Mouse (Mus musculus): Measurements from ENCODE around the gene Ikzf1. TPM values are rescaled to one million over a fixed set of nuclear protein-coding genes. Genes with fewer than 3 reads are reported as not detected.

Gene Ikzf1
- total RNA-seq (2014; rRNA removed) (1.2 and 1.9 TPM in 2 replicates), polyA plus RNA-seq (2012; rRNA removed) (3.3 and 3.5 TPM in 2 replicates)

GRCm38 (mm10) chr11:11684930-11685852 lies at the start of gene Ikzf1:
Ikzf1 (plus strand) TSS chr11:11685003.
- 3% methylated on average over 100 of the region's 100 CpGs for WGBS

GRCm38 (mm10) chr11:11644303-11644702 lies 40.5 kb upstream of the Ikzf1 start:
- H3K27ac ChIP-seq (replicated peaks; ENCODE audit: insufficient read depth, low read depth, low read length): no peak overlapping the region
- H3K9ac ChIP-seq (ENCODE audit: low read depth, low read length): no peak overlapping the region
- DNase-seq (ENCODE audit: extremely low read depth, low read depth, low spot score): no peak
- TF ChIP-seq POLR2A (IDR thresholded peaks at IDR 0.05; ENCODE audit: extremely low read depth, insufficient read depth, low read length) (no peak), CTCF (IDR thresholded peaks at IDR 0.05; ENCODE audit: low read depth, low read length) (no peak)
- H3K27me3 ChIP-seq (ENCODE audit: control insufficient read depth, insufficient read depth, low read length): no peaks in the 10 kb centered on the region
- no peak overlapping the region for H3K4me3 ChIP-seq (ENCODE audit: insufficient read depth, low read depth, low read length)
- H3K79me2 ChIP-seq (ENCODE audit: control insufficient read depth, insufficient read depth, low read length): no peaks in the 10 kb centered on the region
- H3K4me1 ChIP-seq (ENCODE audit: control insufficient read depth, insufficient read depth, low read length): no peaks in the 10 kb centered on the region
- H3K36me3 ChIP-seq (ENCODE audit: control insufficient read depth, insufficient read depth, low read length): no peaks in the 10 kb centered on the region

More at GRCm38 (mm10) chr11:11684930-11685852, at the start of gene Ikzf1:
- no peaks in the 10 kb centered on the region for H3K4me1 ChIP-seq (ENCODE audit: control insufficient read depth, insufficient read depth, low read length)
- no peaks in the 10 kb centered on the region for H3K36me3 ChIP-seq (ENCODE audit: control insufficient read depth, insufficient read depth, low read length)
- H3K27ac ChIP-seq (replicated peaks; ENCODE audit: insufficient read depth, low read depth, low read length): peak within 1 kb of the TSS; percentile 47
- H3K27me3 ChIP-seq (ENCODE audit: control insufficient read depth, insufficient read depth, low read length): peaks cover 14% of the 10 kb centered on the region
- no peak for TF ChIP-seq CTCF (IDR thresholded peaks at IDR 0.05; ENCODE audit: low read depth, low read length)
- no peak for TF ChIP-seq POLR2A (IDR thresholded peaks at IDR 0.05; ENCODE audit: extremely low read depth, insufficient read depth, low read length)
- H3K9ac ChIP-seq (ENCODE audit: low read depth, low read length): peak within 1 kb of the TSS; percentile 69
- H3K4me3 ChIP-seq (ENCODE audit: insufficient read depth, low read depth, low read length): peak within 1 kb of the TSS; percentile 62
- H3K79me2 ChIP-seq (ENCODE audit: control insufficient read depth, insufficient read depth, low read length): no peaks in the 10 kb centered on the region
- DNase-seq (ENCODE audit: extremely low read depth, low read depth, low spot score): no peak

GRCm38 (mm10) chr11:11656388-11656787 lies 28.4 kb upstream of the Ikzf1 start:
- H3K79me2 ChIP-seq (ENCODE audit: control insufficient read depth, insufficient read depth, low read length): no peaks in the 10 kb centered on the region
- no peaks in the 10 kb centered on the region for H3K36me3 ChIP-seq (ENCODE audit: control insufficient read depth, insufficient read depth, low read length)
- WGBS: 79% methylated on average over 3 of the region's 3 CpGs
- H3K4me1 ChIP-seq (ENCODE audit: control insufficient read depth, insufficient read depth, low read length): no peaks in the 10 kb centered on the region
- H3K4me3 ChIP-seq (ENCODE audit: insufficient read depth, low read depth, low read length): no peak overlapping the region
- no peak overlapping the region for H3K27ac ChIP-seq (replicated peaks; ENCODE audit: insufficient read depth, low read depth, low read length)
- TF ChIP-seq CTCF (IDR thresholded peaks at IDR 0.05; ENCODE audit: low read depth, low read length) (no peak), POLR2A (IDR thresholded peaks at IDR 0.05; ENCODE audit: extremely low read depth, insufficient read depth, low read length) (no peak)
- no peak for DNase-seq (ENCODE audit: extremely low read depth, low read depth, low spot score)
- H3K9ac ChIP-seq (ENCODE audit: low read depth, low read length): no peak overlapping the region
- no peaks in the 10 kb centered on the region for H3K27me3 ChIP-seq (ENCODE audit: control insufficient read depth, insufficient read depth, low read length)

DNA sequence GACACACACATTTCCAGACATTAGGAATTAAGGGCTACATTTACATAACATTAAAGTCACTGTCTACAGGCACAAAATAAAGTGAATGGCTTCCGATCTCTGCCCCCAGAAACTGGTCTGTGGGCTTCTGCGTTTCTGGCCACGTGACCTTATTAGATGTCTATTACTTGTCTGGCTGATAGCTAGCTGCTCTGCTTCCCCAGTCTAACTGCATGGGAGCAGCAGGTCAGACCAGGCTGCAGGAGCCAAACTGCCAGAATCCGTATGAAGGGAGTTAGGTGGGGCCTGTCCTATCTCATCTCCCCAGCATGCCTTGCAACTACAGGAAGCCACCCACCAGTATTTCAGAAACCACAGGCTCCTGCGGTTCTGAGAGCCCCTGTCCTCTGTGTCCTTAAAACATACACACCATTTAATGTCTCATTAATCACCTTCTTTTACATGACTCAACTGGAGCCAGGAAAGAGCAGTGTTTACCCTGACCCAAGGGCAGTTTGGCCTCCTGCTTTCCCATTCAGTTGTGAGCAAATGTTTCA lies 27.7 kb upstream of the Ikzf1 start:
- no peak overlapping the region for H3K9ac ChIP-seq (ENCODE audit: low read depth, low read length)
- no peaks in the 10 kb centered on the region for H3K4me1 ChIP-seq (ENCODE audit: control insufficient read depth, insufficient read depth, low read length)
- no peaks in the 10 kb centered on the region for H3K27me3 ChIP-seq (ENCODE audit: control insufficient read depth, insufficient read depth, low read length)
- TF ChIP-seq POLR2A (IDR thresholded peaks at IDR 0.05; ENCODE audit: extremely low read depth, insufficient read depth, low read length): no peak
- TF ChIP-seq CTCF (IDR thresholded peaks at IDR 0.05; ENCODE audit: low read depth, low read length): no peak
- H3K4me3 ChIP-seq (ENCODE audit: insufficient read depth, low read depth, low read length): no peak overlapping the region
- H3K27ac ChIP-seq (replicated peaks; ENCODE audit: insufficient read depth, low read depth, low read length): no peak overlapping the region
- DNase-seq (ENCODE audit: extremely low read depth, low read depth, low spot score): no peak
- 68% methylated on average over 5 of the region's 5 CpGs for WGBS
- no peaks in the 10 kb centered on the region for H3K36me3 ChIP-seq (ENCODE audit: control insufficient read depth, insufficient read depth, low read length)
- H3K79me2 ChIP-seq (ENCODE audit: control insufficient read depth, insufficient read depth, low read length): no peaks in the 10 kb centered on the region

- H3K79me2 ChIP-seq (ENCODE audit: control insufficient read depth, insufficient read depth, low read length): no peaks in the 10 kb centered on the region
- no peak overlapping the region for H3K4me3 ChIP-seq (ENCODE audit: insufficient read depth, low read depth, low read length)
- H3K27me3 ChIP-seq (ENCODE audit: control insufficient read depth, insufficient read depth, low read length): no peaks in the 10 kb centered on the region
- H3K4me1 ChIP-seq (ENCODE audit: control insufficient read depth, insufficient read depth, low read length): no peaks in the 10 kb centered on the region
- no peak for DNase-seq (ENCODE audit: extremely low read depth, low read depth, low spot score)
- no peak for TF ChIP-seq POLR2A (IDR thresholded peaks at IDR 0.05; ENCODE audit: extremely low read depth, insufficient read depth, low read length)
- no peak for TF ChIP-seq CTCF (IDR thresholded peaks at IDR 0.05; ENCODE audit: low read depth, low read length)
- H3K9ac ChIP-seq (ENCODE audit: low read depth, low read length): no peak overlapping the region
- H3K27ac ChIP-seq (replicated peaks; ENCODE audit: insufficient read depth, low read depth, low read length): no peak overlapping the region
- H3K36me3 ChIP-seq (ENCODE audit: control insufficient read depth, insufficient read depth, low read length): no peaks in the 10 kb centered on the region
- WGBS: 86% methylated on average over 4 of the region's 4 CpGs
Observed at GRCm38 (mm10) chr11:11657634-11658033, 27.2 kb upstream of the Ikzf1 start.

GRCm38 (mm10) chr11:11658834-11659233 lies 26.0 kb upstream of the Ikzf1 start:
- no peak overlapping the region for H3K9ac ChIP-seq (ENCODE audit: low read depth, low read length)
- DNase-seq (ENCODE audit: extremely low read depth, low read depth, low spot score): no peak
- TF ChIP-seq CTCF (IDR thresholded peaks at IDR 0.05; ENCODE audit: low read depth, low read length) (no peak), POLR2A (IDR thresholded peaks at IDR 0.05; ENCODE audit: extremely low read depth, insufficient read depth, low read length) (no peak)
- no peak overlapping the region for H3K4me3 ChIP-seq (ENCODE audit: insufficient read depth, low read depth, low read length)
- 72% methylated on average over 4 of the region's 4 CpGs for WGBS
- H3K36me3 ChIP-seq (ENCODE audit: control insufficient read depth, insufficient read depth, low read length): no peaks in the 10 kb centered on the region
- no peak overlapping the region for H3K27ac ChIP-seq (replicated peaks; ENCODE audit: insufficient read depth, low read depth, low read length)
- H3K79me2 ChIP-seq (ENCODE audit: control insufficient read depth, insufficient read depth, low read length): no peaks in the 10 kb centered on the region
- H3K27me3 ChIP-seq (ENCODE audit: control insufficient read depth, insufficient read depth, low read length): no peaks in the 10 kb centered on the region
- H3K4me1 ChIP-seq (ENCODE audit: control insufficient read depth, insufficient read depth, low read length): no peaks in the 10 kb centered on the region

Measured in liver, adult 2 months (tissue).